Mouse (Mus musculus) kidney, adult 2 months (tissue): ENCODE results near the gene Trnp1.

Experiments
- CTCF ChIP-seq: fragments of 200-500 bp; conservative IDR thresholded peaks from 2 replicates; pipeline ENCODE4 v1.5.1; 2011; ENCODE audit warnings: low read depth, mild to moderate bottlenecking, control low read depth, low read length, moderate library complexity, mixed read lengths; ENCODE audit not compliant: insufficient read depth, insufficient read length
- POLR2A ChIP-seq: fragments of 200-500 bp; IDR thresholded peaks from one replicate; pipeline ENCODE4 v1.6.1; 2011; ENCODE audit warnings: low read depth, low read length, control low read depth

DNA sequence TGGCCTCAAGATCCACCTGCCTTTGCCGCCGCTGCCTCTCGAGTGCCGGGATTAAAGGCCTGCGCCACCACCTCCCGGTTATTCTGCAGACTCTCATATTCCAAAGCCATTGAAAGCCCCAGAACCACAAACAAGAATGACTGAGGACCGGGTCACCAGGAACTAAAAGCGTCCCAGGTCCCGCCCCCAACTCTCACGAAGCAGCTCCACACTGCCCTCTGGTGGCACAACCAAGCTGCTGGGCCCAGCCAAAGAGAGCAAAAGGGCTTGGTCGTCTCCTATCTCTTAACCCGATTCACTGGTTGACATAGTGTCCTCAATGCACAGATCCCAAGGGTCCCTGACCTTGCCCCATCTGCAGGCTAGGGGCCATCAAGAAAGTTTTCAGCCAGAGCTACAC, 3.9 kb downstream of the Trnp1 start:
- peak; percentile 87 for TF ChIP-seq CTCF
- TF ChIP-seq POLR2A = no peak
